Mouse (Mus musculus): ENCODE data around the gene Patl2. TPM values are rescaled to one million over a fixed set of nuclear protein-coding genes. Genes with fewer than 3 reads are reported as not detected.
A peak's percentile ranks its signal among the peaks of the same experiment; 100 is the strongest.
"Not testable (repeated sequence)": the region's sequence is repeated elsewhere in the genome, so short reads cannot be mapped to it uniquely, and the experiment has no call there.

The Patl2 gene
- total RNA-seq, 2 experiments from 2014 or later = not detected

- DNase-seq = no peak
Measured at GRCm38 (mm10) chr2:122141332-122141967, 44.5 kb downstream of the Patl2 start.

- no peak for DNase-seq
Measured at GRCm38 (mm10) chr2:122140815-122141214, 45.2 kb downstream of the Patl2 start.

DNA sequence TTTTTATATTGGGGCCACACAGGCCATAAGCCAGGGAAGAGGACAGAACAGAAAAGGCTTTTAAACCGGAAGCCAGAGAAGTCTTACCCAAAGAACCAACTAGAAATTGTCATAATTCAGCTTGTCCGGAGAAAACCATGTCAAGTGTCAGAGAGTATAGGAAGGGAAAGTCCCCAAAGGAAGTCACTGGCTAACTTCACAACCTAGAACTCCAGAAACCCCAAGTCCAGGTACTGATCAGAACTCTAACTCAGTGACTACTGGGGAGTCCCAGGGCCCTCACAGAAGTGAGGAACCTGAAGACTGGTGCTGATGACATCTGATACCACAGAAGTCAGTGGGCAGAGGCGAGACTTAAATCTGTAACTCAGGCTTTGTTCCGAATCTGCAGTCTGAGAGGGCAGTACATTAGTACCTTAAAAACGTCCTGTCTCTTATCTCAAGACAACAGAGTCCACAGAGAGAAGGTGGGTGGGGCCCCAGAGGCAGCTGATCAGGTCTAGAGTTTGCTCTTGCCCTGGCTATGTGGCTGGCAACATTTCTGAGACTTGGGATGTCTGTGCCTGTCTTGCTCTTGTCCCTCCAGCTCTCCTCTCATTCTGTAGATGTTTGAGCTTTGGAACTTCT, 48.0 kb downstream of the Patl2 start:
- no peak for DNase-seq

GRCm38 (mm10) chr2:122132618-122133017, 53.4 kb downstream of the Patl2 start:
- no peak for DNase-seq

- no peak for DNase-seq
Measured at GRCm38 (mm10) chr2:122132078-122132477, 53.9 kb downstream of the Patl2 start.

GRCm38 (mm10) chr2:122127635-122128034, 58.4 kb downstream of the Patl2 start:
- DNase-seq = no peak

DNA sequence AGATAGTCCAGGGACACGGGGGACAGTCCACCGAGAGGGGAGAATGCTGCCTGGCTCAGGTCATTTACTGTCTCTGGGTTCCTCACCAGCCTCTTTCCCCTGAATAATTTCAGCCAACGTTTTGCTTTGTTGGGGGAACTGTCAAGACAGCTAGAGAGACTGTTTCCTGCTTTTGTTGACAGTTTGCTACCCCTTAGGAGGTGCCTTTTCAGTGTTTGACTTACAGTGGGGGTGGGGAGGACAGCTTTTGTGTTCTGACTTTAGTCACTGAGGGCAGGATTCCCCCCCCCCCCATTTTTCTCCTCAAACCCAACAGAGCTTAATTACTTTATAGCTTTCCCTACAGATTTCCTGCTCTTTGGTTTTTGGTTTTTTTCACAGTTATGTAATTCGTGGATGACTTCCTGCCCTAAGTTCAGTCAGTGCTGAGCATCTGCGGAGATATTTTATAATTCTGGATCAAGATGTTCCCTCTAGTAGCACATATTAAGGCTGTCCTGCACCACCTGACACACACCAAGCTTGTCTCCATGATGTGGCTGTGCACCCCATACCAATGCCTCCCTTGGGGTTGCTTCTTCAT, 59.1 kb downstream of the Patl2 start:
- no peak for DNase-seq

DNA sequence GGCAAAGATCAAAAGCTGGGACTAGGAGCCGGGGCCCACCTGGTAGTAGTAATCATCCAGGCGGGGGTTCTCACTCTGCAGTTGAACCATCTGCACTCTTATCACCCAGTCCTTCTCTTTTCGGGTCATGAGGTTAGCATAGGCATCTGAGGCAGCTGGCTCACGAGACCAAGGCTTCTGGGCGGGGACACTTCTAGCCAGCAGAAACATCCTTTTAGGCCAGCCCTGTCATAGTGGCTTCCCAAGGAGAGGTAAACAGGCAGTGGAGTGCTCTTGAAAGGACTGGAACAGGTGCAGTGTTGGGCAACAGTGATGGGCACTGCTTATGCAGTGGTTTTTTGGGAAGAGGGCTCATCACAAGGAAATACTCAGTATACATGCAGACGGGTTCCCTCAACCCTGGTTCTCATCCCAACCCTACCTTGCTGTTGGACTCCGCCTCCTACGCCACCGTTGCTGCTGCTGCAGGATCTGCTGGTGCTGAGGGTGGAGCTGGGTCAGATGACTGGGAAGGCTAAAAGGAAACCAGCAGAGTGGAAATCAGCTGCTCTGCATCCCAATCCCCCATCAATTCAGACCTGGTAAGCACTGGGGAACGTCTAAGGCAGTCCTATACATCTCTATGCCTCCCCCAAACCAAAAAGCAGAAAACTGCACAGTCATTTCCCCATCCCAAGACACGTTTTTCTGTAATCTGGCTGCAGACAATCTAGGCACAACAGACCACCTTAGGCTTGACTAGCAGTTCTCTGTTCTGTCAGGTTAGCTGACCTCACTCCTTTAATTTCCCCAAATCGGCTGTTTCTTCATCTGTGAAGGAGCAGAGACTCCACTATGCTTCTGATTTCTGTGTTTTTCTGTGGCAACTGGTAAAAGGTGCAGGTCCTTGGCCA, 60.1 kb downstream of the Patl2 start:
- DNase-seq = no peak

DNA sequence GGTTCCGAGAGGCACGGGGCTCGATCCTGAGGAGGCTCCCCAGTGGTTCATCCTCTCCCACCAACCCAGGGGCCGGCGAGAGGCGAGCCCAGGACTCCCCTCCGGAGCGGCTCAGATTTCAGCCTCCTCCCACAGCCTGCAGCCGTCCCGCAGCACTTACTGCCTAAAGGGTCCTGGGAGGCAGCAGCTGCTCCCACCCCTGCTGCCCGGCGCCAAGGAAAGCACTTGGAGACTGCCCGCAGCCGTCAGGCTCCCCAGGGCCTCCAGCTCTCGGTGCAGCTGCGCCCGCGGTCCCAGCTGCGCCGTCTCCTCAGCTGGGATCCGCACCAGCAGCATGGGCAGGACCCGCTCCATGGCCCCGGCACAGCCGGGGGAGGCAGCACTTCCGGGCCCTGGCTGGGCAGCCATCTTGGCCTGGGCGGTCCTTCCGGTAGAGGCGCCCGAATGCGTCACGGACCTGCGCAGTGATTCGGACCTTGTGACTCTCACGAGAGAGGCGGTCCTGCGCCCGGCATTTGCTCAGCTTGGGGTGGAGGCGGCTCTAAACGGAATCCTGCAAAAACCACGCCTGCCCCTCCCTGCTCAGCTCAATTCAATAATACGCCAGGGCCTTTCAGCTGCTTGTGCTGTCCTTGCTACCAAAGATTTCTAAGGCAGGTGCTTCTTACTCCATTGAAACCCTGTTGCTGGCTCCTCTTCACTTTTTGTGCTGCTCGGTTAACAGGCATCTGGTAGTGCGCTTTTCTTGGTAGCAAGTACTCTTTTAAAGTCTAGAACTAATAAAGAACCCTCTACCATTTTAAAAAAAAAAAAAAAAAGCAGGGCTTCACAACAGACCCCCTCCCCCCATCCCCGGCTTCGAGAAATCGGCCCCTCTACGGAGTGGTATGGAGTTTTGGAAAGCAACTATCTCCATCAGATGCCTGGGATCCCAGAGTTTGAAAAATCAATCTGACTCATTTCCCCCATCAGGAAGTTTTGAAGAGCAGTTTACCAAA, 67.7 kb downstream of the Patl2 start, which contains the start of gene Spg11:
Spg11 (minus strand) TSS at position 426 of the 998 bp plus-strand sequence.
- peak; percentile 98 for DNase-seq

DNA sequence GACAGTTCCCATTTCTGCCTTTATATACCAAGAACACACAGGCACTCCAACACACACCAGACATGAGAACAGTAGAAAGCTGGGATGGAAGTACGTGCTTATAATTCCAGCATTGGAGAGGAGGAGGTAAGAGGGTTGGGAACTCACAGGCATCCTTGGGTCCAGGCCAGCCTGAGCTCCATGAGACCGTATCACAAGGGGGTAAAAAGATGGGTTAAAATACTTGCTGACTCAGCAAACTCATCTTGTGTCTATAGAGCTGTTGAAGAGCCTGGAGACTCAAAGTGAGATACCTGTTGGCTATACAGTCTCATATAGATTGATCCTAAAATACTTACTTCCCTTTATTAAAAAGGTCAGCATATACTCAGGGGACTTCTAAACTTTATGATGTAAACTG, 69.1 kb downstream of the Patl2 start:
- DNase-seq = no peak

DNA sequence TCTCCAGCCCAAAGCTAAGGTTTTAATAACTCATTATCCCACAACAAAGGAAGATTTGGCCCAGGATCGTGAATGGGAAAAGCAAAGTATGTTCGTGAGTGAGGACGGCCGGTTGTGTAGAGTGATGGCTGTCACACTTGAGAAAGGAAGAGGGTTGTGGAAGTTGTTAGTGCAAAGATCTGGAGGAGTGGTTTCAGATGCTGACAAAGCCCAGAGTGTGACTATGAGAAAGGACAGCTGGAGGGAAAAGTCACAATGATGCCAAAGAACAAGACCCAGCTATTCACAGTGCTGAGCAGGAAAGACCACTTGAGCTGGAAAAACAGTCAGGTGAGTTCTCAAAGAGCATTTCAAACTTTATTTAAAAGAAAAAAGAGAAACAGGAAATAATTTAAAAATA, 76.3 kb downstream of the Patl2 start:
- no peak for DNase-seq

DNA sequence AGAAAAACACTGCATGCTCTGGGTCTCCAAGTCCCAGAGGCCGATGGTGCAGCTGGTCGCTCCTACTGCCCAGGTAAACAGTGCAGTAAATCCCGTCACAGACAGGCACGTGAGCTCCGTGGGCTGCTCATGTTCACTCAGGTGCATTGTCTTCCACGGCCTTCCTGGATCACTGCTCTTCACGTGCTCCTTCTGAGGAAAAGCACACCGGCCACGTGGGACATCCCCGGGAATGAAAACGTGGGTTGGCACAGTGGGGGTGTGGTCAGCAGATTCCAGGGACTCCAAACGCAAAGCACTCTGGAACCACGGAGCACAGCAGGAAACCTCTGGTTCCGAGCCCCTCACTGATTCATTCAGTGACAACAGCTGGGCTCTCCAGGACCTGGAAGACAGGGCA, 77.9 kb downstream of the Patl2 start:
- no peak for DNase-seq

DNA sequence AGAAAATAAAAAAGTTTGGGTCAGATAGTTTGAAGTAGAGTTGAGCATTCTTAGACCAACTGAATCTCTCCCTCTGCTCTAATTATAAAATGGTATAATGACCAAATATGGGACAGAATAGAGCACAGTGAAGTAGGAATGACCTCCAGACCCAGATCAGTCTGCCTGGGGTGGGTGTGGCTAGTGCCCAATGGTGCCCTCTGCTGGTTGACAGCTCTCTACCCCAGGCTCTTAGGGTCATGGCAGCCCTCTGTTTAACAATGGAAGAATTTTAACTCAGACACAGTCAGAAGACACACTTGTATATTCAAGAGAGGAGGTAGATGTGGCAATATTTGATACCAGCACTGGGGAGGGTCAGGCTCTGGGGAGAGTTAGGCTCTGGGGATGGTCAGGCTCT, 83.9 kb downstream of the Patl2 start:
- peak; percentile 17 for DNase-seq

- DNase-seq = not testable (repeated sequence)
Measured at GRCm38 (mm10) chr2:122097686-122098085, 88.3 kb downstream of the Patl2 start.

DNA sequence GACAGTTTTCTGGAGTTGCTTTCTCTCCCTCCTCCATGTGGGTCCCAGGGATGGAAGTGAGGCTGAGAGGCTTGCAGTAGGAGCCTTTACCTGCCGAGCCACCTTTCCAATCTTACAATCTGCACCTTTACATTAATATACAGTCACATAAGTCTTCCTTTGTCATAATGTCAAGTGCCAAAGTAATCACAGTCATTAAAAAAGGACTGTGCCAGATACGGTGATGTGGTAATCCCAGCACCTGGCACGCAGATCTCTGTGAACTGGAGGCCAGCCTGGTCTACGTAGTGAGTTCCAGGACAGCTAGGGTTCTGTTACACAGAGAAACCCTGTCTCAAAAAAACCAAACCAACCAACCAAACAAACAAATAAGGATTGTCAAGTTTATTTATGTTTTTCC, 92.1 kb downstream of the Patl2 start:
- DNase-seq = no peak

DNA sequence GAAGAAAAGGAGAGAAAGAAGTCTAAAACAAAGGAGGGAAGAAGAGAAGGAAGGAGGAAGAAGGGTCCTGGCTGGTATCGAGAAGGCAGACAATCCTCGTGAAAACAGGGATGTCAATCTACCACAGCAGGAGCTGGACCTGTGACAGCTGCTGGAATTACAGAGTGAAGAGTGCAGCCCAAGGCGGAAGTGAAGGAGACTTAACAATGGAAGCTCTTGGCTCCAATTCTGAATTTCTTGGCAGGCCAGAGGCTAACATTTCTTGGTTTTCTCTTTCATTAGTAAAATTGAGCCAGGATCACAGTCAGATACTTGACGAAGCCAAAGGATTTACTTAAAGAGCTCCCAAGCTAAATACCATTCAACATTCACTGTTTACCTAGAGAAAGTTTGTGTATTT, 99.5 kb downstream of the Patl2 start:
- DNase-seq = peak; percentile 58

DNA sequence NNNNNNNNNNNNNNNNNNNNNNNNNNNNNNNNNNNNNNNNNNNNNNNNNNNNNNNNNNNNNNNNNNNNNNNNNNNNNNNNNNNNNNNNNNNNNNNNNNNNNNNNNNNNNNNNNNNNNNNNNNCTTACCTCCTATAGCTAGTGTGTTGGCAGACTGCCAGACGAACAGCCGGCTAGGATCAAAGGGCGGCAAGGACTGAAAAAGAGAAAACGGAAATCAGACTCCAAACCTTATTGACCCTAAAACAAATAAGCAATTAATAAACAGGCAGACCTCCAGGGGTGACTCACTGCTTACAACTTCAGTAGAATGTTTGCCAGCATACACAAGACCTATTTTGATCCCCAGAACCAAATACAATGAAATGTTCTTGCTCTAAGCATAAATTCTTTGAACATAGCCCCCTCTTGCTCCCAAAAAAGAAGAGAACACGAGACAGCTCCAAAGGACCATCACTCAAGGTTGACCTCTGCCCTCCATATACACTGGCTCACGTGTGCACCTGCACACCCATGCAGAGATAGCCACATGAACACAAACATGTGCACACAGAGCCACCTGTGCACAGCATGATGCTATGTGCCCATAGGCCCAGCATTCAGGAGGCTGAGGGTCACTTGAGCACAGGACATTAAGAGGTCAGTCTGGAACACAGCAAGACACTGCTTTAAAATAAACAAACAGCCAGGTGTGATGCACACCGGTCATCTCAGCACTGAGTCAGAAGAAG, 104.1 kb downstream of the Patl2 start:
- peak; percentile 16 for DNase-seq
